Mouse (Mus musculus) liver, adult 2 months (tissue): Measurements from ENCODE around the gene Ryr3.

Experiments
- CTCF ChIP-seq: fragments of 200-500 bp; IDR thresholded peaks from 2 replicates; pipeline ENCODE4 v1.5.1; 2011; ENCODE audit warnings: low read depth, low read length, control low read depth
- POLR2A ChIP-seq: fragments of 200-500 bp; IDR thresholded peaks from 2 replicates; pipeline ENCODE4 v1.6.1; 2011; ENCODE audit warnings: low read length, control low read depth; ENCODE audit not compliant: insufficient read depth; ENCODE audit errors: extremely low read depth

- TF ChIP-seq CTCF, result no peak
- no peak for TF ChIP-seq POLR2A
Observed at GRCm38 (mm10) chr2:112758732-112759131, 458.2 kb downstream of the Ryr3 start.
